Mouse (Mus musculus) adipocyte (in vitro differentiated cells): Measurements from ENCODE around the gene 5430419D17Rik.

ENCODE experiments used
- DNase-seq: peaks from one replicate; pipeline ENCODE4 v3.0.0-alpha.2; 2016; ENCODE audit warnings: low spot score

Gene 5430419D17Rik

DNA sequence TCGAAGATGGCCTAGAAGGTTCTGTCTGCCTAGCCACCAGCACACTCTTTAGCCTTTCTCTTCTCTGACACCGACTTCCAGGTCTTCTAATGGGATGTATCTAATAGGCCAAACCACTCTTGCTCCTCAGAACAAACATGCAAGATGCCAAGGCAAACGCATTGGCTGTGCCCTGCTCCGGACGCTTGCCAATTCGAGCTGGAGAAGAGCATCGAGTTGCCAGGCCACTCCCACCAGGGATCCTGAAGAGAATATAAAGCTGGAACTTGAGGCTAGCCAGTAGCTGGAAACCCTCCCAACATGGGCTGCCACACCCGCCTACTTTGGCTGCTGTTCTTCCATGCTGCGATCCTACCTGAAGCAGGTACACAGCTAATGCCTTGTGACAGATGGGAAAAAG lies at the start of gene 5430419D17Rik:
Gene 5430419D17Rik, plus strand, starts transcription at position 282 of the 400 bp plus-strand sequence.
- DNase-seq, result no peak

DNA sequence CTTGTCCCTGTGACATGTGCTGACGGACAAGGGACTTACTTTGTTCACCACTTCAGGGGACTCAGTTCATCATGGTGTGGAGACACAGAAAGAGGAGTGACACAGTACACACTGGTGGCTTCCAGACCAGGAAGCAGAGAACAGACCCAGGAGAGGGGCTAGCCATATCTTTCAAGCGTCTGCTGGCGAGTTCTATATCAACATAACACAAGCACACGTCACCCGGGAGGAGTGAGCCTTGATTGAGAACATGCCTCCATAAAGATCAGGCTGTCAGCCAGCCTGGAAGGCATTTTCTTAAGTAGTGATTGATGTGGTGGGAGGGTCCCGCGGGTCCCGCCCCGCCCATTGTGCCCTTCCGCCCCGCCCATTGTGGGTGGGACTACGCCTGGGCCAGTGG lies 44.2 kb upstream of the 5430419D17Rik start:
- DNase-seq, result no peak

DNA sequence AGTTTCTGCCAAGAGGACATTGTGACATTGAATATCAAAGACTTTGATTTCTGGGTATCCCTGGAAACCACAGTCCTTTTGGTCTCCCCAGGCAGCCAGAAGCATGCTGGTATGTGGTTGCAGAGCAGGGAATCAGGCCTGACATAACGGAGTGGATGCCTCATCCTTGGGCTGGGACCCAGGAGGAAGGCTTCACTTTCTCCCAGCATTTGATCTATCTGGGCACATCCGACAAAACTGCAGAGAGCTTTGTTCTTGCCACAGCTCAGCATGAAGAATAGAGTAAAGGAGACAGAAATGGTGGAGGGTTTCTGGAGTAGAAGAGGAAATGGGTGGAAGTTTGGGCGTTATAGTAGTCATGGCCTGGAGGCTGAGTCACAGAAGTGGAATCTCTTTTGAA lies 41.0 kb upstream of the 5430419D17Rik start:
- DNase-seq, result no peak

DNA sequence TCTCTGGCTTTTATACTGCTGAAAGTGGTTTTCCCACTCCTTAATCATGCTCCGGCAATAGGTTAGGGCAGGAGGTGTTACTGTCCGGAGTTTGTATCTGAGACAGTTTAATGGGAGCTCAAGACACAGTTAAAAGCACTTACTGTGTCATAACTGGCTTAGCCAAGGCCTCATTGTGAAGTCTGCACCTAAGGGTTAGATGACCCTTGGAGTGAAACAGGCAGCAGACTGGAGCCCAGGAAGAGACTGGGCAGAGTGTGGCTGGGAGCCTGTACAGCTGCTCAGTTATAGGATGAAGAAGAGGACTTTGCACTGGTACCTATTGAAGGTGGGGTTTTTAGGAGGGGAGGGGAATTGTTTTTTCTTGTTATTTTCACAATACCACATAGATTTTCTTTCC lies 28.0 kb upstream of the 5430419D17Rik start, which contains the start of gene 4933402N03Rik:
Gene 4933402N03Rik, minus strand, starts transcription at position 101 of the 400 bp plus-strand sequence.
- DNase-seq, result no peak

DNA sequence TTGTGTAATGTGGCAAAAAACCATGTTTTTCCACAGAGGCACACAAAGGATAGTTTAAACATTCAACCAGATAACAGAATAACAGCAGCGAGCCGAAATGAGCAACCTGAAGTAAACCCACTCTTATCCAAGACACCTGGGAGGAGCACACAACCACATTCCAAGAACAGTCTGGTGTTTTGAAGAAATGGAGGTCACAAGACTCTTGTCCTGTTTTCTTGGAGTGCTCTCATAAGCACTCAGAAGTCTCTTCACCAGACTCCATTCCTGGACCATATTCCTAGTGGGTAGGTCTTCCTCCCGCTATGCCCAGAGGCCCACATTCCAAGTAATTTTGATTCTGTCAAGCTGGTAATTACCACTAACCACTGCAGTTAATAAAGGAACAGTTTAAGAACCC lies 24.0 kb upstream of the 5430419D17Rik start:
- DNase-seq, result no peak

DNA sequence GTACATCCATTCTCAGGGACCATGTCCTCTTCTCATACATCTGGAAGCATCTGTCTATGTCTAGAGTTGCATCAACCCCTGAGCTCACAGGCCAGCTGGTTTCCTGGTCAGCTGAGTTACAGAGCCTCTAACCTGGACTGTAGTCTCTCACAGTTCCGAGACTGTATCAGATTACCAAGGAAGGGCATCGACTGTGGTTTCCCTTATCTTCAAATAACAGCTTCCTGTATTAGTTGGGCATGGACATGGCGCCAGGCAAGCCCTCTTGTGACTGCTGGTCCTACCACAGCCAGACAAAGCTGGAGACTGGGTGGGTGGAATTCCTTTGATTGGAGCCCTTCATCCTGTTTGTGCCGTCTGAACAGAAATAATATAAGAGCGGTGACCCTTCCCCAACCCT lies 21.2 kb upstream of the 5430419D17Rik start:
- DNase-seq, result no peak

DNA sequence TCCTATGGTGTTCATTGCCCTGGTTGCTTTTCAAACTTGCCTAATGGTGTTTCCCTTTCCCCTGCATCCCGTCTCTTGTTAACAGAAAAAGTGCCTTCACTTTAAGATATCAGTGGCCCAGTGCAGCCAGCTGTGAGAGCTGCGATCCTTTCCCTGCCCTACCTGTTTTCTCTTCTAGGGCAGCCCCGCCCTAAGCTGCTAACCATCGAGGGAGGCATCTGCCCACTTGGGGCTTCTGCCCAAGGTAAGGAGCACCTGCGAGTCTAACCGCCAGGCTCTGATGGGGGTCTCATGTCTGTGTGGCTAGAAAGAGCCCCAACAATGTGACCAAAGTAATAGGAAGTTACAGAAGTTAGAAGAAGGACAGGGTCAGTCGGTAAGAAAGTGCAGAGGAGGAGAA lies 12.0 kb upstream of the 5430419D17Rik start:
- DNase-seq, result no peak

DNA sequence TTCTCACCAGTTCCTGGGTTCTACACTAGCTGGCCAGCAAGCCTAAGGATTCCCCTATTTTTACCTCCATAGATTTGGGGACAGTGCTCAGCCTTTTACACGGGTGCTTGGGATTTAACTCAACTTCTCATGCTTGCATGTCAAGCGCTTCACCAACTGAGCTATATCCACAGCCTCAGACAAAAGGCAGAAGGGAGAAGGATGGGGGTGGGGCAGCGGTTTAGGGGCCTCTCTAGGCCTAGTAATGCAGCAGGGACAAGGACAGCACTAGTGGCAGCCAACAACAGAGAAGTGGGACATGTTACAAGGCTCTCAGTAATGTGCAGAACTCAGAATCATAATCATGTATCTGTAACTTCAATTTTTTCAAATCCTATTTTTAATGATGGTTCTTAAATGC lies 6.4 kb upstream of the 5430419D17Rik start:
- DNase-seq, result no peak

DNA sequence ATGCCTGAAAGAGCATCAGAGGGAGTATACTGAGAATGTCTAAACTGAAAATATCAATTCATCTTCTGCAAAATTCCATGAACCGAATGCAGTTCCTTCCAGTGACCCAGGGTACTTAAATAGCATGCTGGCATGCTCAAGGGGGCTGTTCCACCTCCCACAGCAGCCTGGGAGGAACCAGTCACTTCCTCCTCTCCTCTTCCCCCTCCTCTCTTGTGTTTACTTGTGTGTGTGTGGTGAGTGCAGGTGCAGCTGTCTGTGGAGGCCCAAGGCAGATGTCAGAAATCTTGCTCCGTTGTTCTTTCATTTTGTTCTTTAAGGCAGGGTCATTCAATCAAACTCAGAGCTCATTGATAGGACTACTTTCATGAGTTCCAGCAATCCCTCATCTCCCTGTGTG lies 5.1 kb upstream of the 5430419D17Rik start:
- no peak for DNase-seq

DNA sequence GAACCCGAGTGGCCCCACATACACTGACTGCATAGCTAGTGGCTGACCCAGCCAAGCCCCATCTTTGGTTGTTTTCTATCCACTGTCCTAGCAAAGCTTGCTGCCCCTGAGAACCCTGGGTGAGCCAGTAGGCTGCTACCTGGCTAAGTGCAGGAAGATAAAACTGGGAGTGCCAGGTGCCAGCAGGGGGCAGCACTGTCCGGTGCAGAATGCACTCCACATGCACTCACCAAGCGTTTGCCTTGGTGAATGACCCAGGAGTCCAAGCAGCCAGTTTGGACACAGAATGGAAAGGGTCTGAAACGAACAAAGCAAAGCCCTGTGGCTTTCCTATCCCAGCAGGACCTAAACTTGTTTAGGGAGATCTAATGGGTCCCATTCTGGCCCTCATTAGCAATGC lies 8.5 kb downstream of the 5430419D17Rik start:
- no peak for DNase-seq

DNA sequence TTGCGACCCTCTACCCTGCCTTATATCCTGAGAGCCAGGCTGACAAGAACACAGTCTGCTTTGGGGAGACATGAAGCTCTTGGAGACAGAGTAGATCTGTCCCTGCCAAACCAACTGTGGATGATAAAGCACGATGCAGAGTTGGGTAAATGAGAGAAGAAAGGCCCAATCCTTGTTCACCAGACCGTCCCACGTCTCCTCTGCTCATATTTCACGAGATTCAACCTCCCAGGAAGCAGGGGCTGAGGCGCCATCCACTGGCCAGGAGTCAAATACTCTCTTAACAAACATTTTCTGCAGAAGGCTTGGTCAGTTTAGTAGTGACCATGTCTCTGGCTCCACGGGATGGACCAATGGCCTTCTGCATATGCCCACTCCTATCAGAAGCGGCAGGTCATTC lies 10.1 kb downstream of the 5430419D17Rik start:
- no peak for DNase-seq

DNA sequence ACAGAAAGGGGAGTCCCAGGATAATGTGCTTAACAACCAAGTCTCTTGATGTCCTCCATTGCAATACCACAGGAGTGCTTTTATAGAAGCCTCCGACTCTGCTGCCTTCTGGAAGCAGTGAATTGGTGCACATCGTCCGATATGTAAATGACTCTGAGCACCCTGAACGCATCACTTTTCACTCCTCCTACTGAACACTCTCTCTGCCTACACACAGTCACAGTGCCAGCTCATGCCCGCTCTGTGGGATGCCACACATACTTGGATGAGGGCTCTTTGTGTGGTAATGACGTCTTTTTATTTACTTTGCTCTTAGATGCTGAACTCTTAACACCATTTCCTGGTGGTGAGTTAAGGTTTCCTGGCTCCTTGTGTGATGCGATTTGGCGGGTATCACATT lies 12.8 kb downstream of the 5430419D17Rik start:
- DNase-seq, result no peak

DNA sequence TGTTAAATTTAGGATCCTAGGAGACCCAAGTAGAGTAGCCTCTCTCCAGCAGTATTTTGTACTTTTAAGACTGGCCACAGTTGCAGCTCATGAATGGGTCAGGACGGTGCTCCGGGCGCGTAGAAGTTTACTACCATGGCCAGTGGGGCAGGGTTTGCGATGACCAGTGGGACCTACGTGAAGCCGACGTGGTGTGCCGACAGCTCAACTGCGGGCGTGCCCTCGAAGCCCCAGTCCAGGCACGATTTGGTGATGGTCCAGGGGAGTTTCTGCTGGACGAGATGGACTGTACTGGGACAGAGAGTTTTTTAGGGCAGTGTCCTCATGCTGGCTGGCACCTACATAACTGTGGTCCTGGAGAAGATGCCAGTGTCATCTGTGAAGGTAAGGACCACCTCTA lies 13.8 kb downstream of the 5430419D17Rik start:
- no peak for DNase-seq

DNA sequence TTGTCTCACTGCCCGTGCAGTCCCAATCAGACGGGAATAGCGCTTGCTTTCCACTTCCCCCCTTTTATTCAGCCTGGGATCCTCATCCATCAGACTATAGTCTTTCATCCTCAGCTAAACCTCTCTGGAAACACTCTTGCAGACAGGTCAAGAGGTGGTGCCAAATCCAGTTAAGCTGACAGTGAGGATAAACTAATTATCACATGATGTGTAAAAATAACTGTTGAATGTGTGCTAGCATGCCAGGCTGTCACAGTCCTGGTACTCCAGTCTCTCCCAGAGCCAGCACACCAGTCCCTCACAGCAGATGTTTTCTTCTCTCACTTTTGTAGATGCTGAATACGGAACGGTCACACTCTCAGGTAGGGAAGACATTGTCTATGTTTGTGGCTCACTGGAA lies 48.9 kb downstream of the 5430419D17Rik start:
- DNase-seq, result no peak

DNA sequence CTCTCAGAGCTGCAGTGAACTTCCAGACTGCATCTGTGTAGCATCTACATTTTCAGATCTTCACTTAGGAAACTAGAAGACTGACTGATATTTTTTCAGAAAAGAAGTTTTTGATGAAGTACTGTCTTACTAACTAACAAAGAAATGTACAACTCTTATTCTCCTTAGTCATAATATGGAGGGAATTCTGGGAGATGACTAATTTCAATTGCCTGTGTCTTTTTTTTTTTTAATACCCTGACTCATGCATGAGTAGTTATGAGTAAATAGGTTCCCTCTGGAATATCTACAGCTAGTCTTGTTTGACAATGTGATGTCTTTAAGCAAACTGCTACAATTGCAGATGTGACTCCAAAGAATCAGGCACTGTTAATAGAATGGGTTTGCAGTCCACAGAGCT lies 61.9 kb downstream of the 5430419D17Rik start:
- DNase-seq, result no peak

DNA sequence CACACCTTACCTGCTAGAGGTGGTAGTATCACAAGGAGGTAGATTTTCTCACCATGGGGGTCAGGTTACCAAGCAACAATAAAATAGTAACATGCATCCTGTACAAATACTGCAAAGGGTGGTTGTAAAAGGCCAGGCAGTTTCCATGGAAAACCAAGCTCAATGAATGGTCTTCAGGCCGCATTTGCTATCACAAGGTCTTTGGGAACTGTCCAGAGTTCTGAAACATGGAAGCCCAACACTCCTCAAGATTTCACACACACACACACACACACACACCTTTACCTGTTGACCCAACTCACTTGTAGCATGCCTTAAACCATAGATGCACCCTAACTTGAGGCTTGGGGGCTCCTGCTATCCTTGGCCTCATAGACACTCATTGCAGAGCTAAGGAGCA lies 70.8 kb downstream of the 5430419D17Rik start:
- DNase-seq, result no peak

DNA sequence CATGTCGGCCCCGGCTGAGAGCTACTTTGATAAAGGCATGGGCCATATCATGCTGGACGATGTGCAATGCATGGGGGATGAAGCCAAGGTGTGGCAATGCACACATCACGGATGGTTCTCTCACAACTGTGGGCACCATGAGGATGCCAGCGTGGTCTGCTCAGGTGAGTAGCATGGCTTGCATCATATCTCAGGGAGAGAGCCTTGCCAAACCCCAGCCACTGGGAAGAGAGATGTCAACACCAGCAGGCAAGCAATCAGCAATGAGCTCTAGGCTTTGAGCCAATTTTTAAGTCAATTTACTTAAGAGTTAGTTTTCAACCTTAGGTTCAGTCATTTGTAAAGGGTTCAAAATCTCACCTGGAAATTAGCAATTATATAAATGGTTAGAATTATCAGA lies 82.6 kb downstream of the 5430419D17Rik start:
- no peak for DNase-seq

DNA sequence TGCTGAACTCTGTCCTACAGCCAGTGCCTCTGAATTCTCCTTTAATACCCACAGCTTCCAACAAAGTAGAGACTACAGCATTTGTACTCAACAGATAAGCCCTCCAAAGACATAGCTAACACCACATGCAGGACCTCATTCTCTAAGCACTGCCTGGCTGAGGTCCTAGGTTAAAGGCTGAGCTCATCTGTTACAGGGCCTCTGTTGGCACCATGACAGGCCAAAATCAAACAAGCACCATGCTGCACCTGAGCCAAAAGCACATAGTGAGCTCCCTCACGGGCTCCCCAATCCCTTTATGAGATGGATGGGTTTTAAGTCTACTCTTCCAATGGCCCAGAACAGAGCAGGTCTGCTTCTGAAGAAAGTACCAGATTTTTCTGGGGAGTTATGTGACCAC lies 83.1 kb downstream of the 5430419D17Rik start:
- DNase-seq, result no peak

DNA sequence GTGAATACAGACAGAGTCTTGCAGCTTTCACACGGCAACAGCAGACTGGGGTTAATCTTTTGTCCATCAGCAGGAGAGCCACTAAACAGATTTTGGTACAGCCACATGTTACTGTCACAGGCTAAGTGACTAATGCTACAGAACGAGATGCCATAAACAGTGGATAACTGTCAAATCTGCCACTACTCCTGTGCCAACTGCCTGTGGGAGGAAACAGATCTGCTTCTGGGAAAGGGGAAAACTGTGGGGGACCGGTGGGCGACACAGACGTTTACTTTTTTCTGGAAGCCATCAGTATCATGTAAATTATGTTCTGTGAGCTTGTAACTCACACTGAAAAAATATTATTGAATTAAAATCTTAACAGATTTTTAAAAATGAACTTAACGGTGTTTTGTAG lies 86.7 kb downstream of the 5430419D17Rik start:
- no peak for DNase-seq

DNA sequence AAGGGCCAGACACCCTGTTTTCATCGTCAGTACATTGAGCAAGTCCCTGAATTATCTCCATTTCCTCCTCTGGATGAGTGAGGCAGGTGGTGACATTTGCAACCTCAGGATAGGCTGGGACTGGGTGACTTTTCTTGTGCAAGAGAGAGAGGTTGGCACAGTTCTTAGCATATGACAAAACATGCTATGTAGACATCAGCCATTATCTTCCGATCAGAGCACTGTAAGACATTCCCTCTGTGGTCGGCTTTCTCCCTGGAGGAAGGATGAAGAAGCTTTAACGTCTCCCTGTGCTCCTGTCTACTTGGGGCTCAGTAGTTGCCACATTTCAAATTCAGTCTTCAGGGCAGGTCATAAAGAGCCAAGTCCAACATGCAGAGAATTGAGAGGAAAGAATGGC lies 90.0 kb downstream of the 5430419D17Rik start:
- no peak for DNase-seq

DNA sequence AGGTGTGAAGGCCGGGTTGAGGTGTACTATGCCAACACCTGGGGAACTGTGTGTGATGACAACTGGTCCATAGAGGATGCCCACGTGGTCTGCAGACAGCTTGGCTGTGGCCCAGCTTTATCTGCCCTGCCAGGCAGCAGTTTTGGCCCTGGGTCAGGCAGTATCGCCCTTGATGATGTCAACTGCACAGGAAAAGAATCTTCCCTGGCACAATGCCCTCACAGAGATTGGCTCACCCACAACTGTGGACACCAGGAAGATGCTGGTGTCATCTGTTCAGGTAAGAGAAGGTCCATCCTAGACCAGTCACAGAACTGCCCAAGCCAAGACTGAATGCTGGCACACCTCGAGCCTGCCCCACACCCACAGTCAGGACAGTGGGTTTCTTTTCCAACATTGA lies 91.6 kb downstream of the 5430419D17Rik start:
- DNase-seq, result no peak

DNA sequence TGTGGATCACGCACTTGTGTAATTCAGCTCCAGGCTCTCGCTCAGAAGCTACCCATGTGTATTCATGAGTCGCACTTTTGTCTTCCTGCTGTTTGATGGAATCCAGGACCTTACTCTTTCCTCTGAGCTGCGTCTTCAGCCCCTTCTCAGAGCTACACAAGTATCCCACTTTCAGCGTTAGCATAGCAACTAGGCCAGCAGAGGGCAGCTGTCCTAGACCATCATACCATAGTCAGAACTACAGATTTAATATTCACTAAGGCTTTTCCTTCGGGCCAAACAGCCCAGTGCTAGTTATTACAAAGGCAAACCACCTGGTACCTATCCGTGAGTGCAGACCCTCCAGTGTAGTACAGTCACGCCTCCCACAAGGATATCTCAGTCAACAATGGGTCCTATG lies 122.9 kb downstream of the 5430419D17Rik start:
- no peak for DNase-seq

DNA sequence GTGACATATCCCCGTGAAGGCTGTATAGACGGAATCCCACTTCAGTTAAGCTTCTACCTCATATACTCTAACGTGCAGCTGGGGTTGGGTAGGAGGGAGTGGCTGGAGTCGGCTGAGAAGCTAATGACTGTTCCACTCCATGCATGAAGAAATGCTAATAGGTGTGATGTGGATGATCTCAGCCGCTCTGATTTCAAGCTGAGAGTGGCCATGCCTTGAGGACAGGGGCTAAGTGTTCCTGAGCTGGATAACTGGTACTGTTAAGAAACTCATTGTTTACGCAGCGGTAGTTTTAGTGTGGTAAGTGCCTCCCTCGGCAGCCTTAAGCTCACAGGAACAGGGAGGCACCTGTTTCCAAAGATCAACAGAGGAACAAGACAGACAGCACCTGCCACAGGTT lies 129.1 kb downstream of the 5430419D17Rik start:
- DNase-seq, result no peak

DNA sequence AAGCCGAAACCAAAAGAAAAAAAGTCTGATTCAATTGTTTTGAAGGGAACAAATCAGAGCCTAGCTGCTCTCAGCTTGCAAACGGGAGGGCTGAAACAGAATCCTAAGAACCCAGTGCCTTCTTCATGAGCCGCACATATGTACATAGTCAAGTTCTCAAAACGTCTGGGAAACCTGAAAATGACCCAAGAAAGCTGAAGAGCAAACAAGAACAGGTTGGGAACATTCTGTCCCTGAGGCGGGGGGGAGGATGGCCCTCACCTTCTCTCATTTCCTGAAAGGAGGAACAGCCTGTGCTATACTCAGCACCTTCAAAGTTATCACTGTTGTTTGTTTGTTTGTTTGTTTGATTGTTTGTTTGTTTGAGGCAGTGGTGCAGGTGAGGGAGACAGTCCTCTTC lies 132.5 kb downstream of the 5430419D17Rik start:
- no peak for DNase-seq

DNA sequence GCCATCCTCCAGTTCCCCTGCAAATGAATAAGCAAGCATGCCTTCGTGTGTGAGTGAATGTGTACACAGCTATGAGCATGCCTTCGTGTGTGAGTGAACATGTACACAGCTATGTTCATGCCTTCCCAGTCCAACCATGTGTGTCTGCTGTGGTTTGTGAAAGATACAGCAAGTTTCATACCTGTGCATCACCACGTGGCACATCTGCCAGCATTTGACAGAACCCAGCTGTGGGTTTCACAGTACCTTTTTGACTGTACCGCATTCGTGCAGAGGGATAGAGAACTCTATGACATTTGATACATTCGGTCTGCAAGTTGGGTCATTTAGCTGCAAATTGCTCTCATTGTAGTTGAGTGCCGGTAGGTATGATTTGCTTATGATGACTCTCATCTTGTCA lies 140.3 kb downstream of the 5430419D17Rik start:
- DNase-seq, result no peak
